Mouse (Mus musculus): ENCODE data around the gene Mindy1.
"Not testable (repeated sequence)": the region's sequence is repeated elsewhere in the genome, so short reads cannot be mapped to it uniquely, and the experiment has no call there.

Gene Mindy1

GRCm38 (mm10) chr3:95324454-95325144 lies 43.5 kb downstream of the Mindy1 start:
- DNase-seq, result no peak

GRCm38 (mm10) chr3:95328803-95329404 lies 47.8 kb downstream of the Mindy1 start:
- DNase-seq, result no peak

- DNase-seq, result no peak
These were observed 50.4 kb downstream of the Mindy1 start for GRCm38 (mm10) chr3:95331528-95331927.

GRCm38 (mm10) chr3:95337345-95337744 lies 56.2 kb downstream of the Mindy1 start:
- no peak for DNase-seq

- DNase-seq, result no peak
These were observed 57.1 kb downstream of the Mindy1 start for GRCm38 (mm10) chr3:95338251-95338650.

- DNase-seq, result not testable (repeated sequence)
These were observed 62.3 kb downstream of the Mindy1 start for GRCm38 (mm10) chr3:95343356-95344000.
